Mouse (Mus musculus) heart, adult 8-10 months (tissue): ENCODE data around the gene Tnfrsf19. TPM values are rescaled to one million over a fixed set of nuclear protein-coding genes. Genes with fewer than 3 reads are reported as not detected.

Experiments
- DNase-seq: peaks from one replicate; pipeline ENCODE4 v3.0.0; 2022; ENCODE audit warnings: low spot score
- total RNA-seq, 4 experiments: library from RNA; stranded (reverse); gene quantifications; 2 replicates each; pipeline ENCODE4 v1.2.4; 2022

The Tnfrsf19 gene
- total RNA-seq, 4 experiments from 2014 or later = 2.5 to 5.3 (median 3.7) TPM

DNA sequence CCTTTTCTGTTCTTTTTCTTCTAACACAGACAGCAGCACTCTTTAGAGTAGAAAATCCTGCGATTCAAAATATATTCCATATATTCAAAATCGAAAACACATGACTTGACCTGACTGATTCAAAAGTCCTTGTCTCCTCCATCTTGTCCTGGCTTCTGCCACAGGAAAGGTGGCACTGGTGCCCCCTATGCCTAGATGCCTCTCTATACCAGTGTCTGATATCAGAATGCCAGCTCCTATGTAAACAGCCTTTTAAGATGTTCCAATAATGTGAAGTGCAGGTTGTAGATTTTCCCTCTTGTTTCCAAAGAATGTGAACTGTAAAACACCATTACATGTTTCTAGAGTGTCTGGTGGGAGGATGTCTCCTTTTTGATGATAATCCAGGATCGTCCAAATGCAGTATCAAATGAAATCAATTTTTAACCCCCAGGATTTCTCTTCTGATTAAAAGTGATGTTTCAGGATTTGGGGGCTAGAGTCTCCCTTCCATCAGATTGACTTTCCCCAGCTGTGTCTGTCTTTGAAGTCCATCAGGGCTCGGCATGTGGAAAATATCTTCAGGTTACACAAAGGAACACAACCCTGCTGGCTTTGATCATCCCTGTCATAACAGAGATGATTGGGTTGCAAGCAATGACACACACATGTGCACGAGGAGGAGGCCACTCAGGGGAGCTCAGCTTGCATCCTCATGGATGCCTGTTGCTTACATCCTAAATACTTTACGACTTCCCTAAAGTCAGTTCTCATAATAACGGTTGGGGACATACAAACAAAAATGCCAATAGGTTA lies 82.1 kb downstream of the Tnfrsf19 start:
- DNase-seq = no peak

GRCm38 (mm10) chr14:60957611-60958157 lies 88.6 kb downstream of the Tnfrsf19 start:
- no peak for DNase-seq

DNA sequence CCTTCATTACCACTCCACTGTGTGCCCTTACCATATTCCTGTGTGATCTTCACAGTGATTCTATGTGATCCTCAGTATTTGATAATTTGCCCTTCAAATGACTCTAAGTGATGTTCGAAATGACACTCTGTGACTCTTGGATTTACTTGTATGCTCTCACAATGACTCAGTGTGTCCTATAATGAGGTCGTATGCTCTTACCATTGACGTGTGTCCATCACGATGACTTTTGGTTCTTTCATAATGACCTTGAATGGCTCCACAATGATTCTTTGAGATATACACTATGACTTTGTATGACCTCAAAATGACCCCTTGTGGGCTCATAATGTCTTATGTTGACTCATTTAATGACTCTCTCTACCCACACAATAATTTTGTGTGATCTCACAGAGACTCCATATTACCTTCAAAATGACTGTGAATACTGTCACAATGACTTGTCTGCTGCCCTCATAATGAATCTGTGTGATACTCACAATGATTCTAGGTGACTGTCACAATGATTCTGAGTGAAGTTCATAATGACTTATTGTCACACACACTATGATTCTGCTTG lies 108.7 kb downstream of the Tnfrsf19 start:
- no peak for DNase-seq

GRCm38 (mm10) chr14:60935705-60936104 lies 110.6 kb downstream of the Tnfrsf19 start:
- DNase-seq = no peak

DNA sequence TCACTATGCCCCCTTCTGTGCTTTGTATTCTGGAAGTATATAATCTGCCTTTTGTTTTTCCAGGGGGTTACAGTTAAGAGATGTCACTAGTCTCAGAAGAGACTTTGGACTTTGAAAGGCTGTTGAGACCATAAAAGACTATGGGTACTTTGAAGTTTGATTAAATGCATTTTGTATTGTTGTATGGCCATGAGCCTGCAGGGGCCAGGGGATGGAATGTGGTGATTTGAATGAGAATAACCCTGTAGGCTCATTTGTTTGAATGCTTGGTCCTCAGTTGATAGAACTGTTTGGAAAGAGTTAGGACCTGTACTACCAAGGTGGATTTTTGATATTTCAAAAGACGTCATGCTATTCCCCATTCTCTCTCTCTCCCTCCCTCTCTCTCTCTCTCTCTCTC lies 120.3 kb downstream of the Tnfrsf19 start:
- no peak for DNase-seq

DNA sequence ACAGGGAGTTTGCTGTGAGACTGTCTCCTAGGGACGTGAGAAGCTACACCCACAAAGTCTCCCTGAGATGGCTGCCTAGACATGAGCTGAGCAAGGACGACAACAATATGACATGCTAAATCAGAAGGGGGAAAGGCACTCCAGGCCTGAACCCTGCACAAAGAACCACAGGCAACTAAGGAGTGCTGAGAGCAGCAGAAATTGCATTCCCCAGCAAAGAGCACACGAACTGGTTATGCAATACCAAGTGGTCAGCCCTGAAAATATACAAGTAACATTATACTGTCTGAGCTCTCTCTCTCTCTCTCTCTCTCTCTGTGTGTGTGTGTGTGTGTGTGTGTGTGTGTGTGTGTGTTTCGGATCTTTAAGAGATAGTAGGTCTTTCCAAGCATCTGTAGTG lies 129.6 kb downstream of the Tnfrsf19 start:
- DNase-seq = no peak

Other genes with a start within 250 kb of the Tnfrsf19 start
- 10 to 100 TPM; 21.1 to 33.7 (median 25.7) TPM for gene Sacs, start 92.0 kb upstream of the Tnfrsf19 start, total RNA-seq
- gene Sgcg, start 212.0 kb upstream of the Tnfrsf19 start, total RNA-seq = 100 to 1,000 TPM; 202 to 221 (median 214) TPM